Mouse (Mus musculus): Measurements from ENCODE around the gene Gm3409. TPM values are rescaled to one million over a fixed set of nuclear protein-coding genes. Genes with fewer than 3 reads are reported as not detected.

Gm3409 gene
- total and polyA plus RNA-seq, 2 experiments: not detected

DNA sequence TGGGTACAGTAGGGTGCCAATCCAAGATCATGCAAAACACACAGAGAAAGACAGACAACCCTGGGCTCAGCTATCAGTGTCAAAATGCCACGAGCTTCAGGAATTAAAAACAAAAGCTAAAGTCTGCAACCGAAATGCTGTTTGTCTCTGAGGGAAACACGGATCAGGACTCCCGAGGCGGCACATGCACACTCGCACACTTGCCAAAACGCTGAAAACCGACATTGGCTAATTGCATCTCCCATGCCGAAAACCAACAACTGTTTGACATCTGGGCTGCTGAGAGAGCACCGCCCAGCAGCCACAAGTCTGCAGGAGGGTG lies 46.7 kb downstream of the Gm3409 start:
- H3K79me2 ChIP-seq (ENCODE audit: control insufficient read depth, insufficient read depth, low read length): no peaks in the 10 kb centered on the region
- no peak for TF ChIP-seq CTCF (IDR thresholded peaks at IDR 0.05; ENCODE audit: low read depth, low read length)
- TF ChIP-seq POLR2A (IDR thresholded peaks at IDR 0.05; ENCODE audit: extremely low read depth, insufficient read depth, low read length): no peak
- no peak overlapping the region for H3K27ac ChIP-seq (replicated peaks; ENCODE audit: insufficient read depth, low read depth, low read length)
- no peaks in the 10 kb centered on the region; the same call in 1 of the 2 replicates for H3K4me1 ChIP-seq (ENCODE audit: control insufficient read depth, insufficient read depth, low read length)
- 13% methylated on average over 10 of the region's 10 CpGs for WGBS
- H3K9ac ChIP-seq (ENCODE audit: low read depth, low read length): no peak overlapping the region
- H3K4me3 ChIP-seq (ENCODE audit: insufficient read depth, low read depth, low read length): no peak overlapping the region
- no peaks in the 10 kb centered on the region for H3K36me3 ChIP-seq (ENCODE audit: control insufficient read depth, insufficient read depth, low read length)
- DNase-seq (ENCODE audit: extremely low read depth, low read depth, low spot score): no peak
- H3K27me3 ChIP-seq (ENCODE audit: control insufficient read depth, insufficient read depth, low read length): peaks cover 7% of the 10 kb centered on the region; the same call in 1 of the 2 replicates

DNA sequence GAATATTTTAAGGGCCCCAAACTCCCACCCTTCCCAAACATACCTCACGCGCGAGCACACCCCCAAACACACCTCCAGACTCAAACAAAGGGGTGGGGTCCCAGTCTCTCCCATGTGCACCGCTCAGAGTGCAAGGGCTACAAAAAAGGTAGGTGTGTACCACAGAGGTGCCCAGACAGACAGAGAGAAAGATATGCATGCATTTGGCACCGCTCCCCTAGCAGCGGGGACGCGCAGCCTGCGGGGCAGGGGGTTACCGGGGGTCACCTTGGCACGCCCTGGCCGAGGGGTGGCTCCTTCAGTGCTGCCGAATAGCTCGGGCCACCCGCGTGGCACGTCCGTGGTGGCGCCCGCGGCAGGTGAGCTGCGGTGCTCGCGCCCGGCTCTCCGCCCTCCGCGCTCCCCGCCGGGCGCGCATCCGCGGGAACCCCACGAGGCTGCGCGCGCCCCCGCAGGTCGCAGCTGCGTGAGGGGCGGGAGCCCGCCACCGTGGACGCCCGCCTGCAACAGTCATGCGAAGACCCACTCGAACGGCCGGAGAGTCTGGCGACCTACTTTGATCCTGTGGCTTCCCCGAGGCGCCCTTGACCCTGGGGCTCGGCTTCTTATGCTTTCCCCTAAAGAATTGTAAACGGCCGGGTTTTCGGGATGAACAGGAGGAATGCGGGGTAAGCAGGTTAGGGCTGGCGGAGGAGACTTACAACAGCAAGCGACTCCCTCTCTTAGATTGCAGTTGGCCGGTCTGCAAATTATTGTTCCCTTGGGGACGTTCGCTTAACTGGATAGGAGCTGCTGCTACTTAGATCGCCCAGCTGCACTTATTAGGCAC lies 47.2 kb downstream of the Gm3409 start, which contains the start of gene Gpr12:
Gpr12 (minus strand) TSS at position 762 of the 829 bp plus-strand sequence.
- no peaks in the 10 kb centered on the region for H3K79me2 ChIP-seq (ENCODE audit: control insufficient read depth, insufficient read depth, low read length)
- no peaks in the 10 kb centered on the region for H3K36me3 ChIP-seq (ENCODE audit: control insufficient read depth, insufficient read depth, low read length)
- no peak for DNase-seq (ENCODE audit: extremely low read depth, low read depth, low spot score)
- no peak within 1 kb of the TSS for H3K27ac ChIP-seq (replicated peaks; ENCODE audit: insufficient read depth, low read depth, low read length)
- TF ChIP-seq POLR2A (IDR thresholded peaks at IDR 0.05; ENCODE audit: extremely low read depth, insufficient read depth, low read length): no peak
- no peak for TF ChIP-seq CTCF (IDR thresholded peaks at IDR 0.05; ENCODE audit: low read depth, low read length)
- no peaks in the 10 kb centered on the region; the same call in 1 of the 2 replicates for H3K4me1 ChIP-seq (ENCODE audit: control insufficient read depth, insufficient read depth, low read length)
- peak within 1 kb of the TSS; percentile 26; the same call in 1 of the 2 replicates for H3K4me3 ChIP-seq (ENCODE audit: insufficient read depth, low read depth, low read length)
- 0 out of 2 replicates have a peak within 1 kb of the TSS, but pooled peaks have one; percentile 34 for H3K9ac ChIP-seq (ENCODE audit: low read depth, low read length)
- H3K27me3 ChIP-seq (ENCODE audit: control insufficient read depth, insufficient read depth, low read length): peaks cover 7% of the 10 kb centered on the region; the same call in 1 of the 2 replicates
- WGBS: 4% methylated on average over 63 of the region's 64 CpGs

DNA sequence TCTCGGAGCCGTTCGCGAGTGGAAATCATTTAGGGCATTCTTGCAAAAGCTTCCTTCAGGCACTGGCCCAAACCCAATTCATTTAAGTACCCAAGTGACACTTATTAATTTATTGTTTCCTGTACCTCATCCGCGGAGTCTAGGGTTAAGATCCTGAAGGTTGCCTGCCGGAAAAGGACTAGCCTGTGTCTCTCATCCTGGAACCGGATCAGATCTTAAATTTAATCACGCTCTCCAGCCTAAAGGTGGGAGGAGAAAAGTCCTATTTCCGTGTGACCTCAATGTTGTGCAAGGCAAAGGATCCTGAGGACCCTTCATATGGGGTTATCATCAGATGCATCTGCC lies 47.8 kb downstream of the Gm3409 start:
- no peak for DNase-seq (ENCODE audit: extremely low read depth, low read depth, low spot score)
- WGBS: 30% methylated on average over 10 of the region's 10 CpGs
- H3K4me1 ChIP-seq (ENCODE audit: control insufficient read depth, insufficient read depth, low read length): no peaks in the 10 kb centered on the region; the same call in 1 of the 2 replicates

DNA sequence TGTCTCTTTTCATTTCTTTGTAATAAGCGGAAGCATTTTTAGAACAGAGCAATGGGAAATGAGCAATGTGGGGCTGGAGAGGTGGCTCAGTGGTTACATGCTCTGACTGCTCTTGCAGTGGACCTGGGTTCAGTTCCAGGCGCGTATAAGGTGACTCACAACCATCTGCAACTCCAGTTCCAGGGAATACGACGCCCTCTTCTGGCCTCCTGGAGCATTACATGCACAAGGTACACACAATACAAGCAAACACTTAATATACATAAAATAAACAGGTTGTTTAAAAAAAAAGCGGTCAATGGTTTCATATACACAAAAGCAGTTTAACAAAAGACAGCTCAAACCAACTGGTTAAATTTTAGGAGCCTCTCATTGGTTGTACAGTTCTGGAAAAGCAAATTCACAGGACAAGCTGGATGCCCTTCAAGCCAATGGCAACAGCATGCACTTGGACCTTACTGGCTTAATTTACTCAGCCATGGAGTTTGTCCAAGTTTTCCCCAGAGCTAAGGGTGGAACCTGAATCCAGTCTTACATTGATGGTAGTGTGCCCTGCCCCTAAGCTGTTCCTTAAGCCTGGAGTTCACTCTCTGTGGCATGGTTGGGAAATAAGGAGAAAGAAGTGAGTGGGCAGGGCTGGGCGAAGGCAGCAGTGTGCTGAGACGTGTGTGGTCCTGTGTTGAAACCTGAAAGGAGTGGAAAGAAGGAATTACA lies 49.1 kb downstream of the Gm3409 start:
- Histone ChIP-seq H3K9ac (ENCODE audit: low read depth, low read length) (no peak overlapping the region), H3K79me2 (ENCODE audit: control insufficient read depth, insufficient read depth, low read length) (no peaks in the 10 kb centered on the region), H3K4me1 (ENCODE audit: control insufficient read depth, insufficient read depth, low read length) (no peaks in the 10 kb centered on the region; the same call in 1 of the 2 replicates), H3K27ac (replicated peaks; ENCODE audit: insufficient read depth, low read depth, low read length) (no peak overlapping the region), H3K4me3 (ENCODE audit: insufficient read depth, low read depth, low read length) (no peak overlapping the region), H3K36me3 (ENCODE audit: control insufficient read depth, insufficient read depth, low read length) (no peaks in the 10 kb centered on the region), H3K27me3 (ENCODE audit: control insufficient read depth, insufficient read depth, low read length) (peaks cover 7% of the 10 kb centered on the region; the same call in 1 of the 2 replicates)
- no peak for TF ChIP-seq CTCF (IDR thresholded peaks at IDR 0.05; ENCODE audit: low read depth, low read length)
- TF ChIP-seq POLR2A (IDR thresholded peaks at IDR 0.05; ENCODE audit: extremely low read depth, insufficient read depth, low read length): no peak
- 78% methylated on average over 8 of the region's 8 CpGs for WGBS
- no peak for DNase-seq (ENCODE audit: extremely low read depth, low read depth, low spot score)

More for the DNA sequence above, 47.8 kb downstream of the Gm3409 start:
- Histone ChIP-seq H3K79me2 (ENCODE audit: control insufficient read depth, insufficient read depth, low read length) (no peaks in the 10 kb centered on the region), H3K9ac (ENCODE audit: low read depth, low read length) (no peak overlapping the region), H3K27ac (replicated peaks; ENCODE audit: insufficient read depth, low read depth, low read length) (no peak overlapping the region), H3K36me3 (ENCODE audit: control insufficient read depth, insufficient read depth, low read length) (no peaks in the 10 kb centered on the region), H3K27me3 (ENCODE audit: control insufficient read depth, insufficient read depth, low read length) (peaks cover 7% of the 10 kb centered on the region; the same call in 1 of the 2 replicates), H3K4me3 (ENCODE audit: insufficient read depth, low read depth, low read length) (no peak overlapping the region)
- no peak for TF ChIP-seq POLR2A (IDR thresholded peaks at IDR 0.05; ENCODE audit: extremely low read depth, insufficient read depth, low read length)
- no peak for TF ChIP-seq CTCF (IDR thresholded peaks at IDR 0.05; ENCODE audit: low read depth, low read length)

Other genes with a start within 250 kb of the Gm3409 start
- 0.07 and 0.09 TPM in 2 replicates for gene Wasf3, start 152.7 kb upstream of the Gm3409 start, total RNA-seq (2014; rRNA removed)
- 0.02 and 0.04 TPM in 2 replicates for gene Wasf3, start 152.7 kb upstream of the Gm3409 start, polyA plus RNA-seq (2012; rRNA removed)
- not detected in 2 replicates for gene Gm6408, start 55.7 kb upstream of the Gm3409 start, total RNA-seq (2014; rRNA removed)
- gene Gm6408, start 55.7 kb upstream of the Gm3409 start, polyA plus RNA-seq (2012; rRNA removed): not detected in 2 replicates
- gene Gm6370, start 46.3 kb upstream of the Gm3409 start, total RNA-seq (2014; rRNA removed): not detected in 2 replicates
- not detected in 2 replicates for gene Gm6370, start 46.3 kb upstream of the Gm3409 start, polyA plus RNA-seq (2012; rRNA removed)
- not detected in 2 replicates for gene 4930449I24Rik, start 35.2 kb upstream of the Gm3409 start, total RNA-seq (2014; rRNA removed)
- gene 4930449I24Rik, start 35.2 kb upstream of the Gm3409 start, polyA plus RNA-seq (2012; rRNA removed): not detected in 2 replicates
- gene Gm3402, start 23.5 kb upstream of the Gm3409 start, total RNA-seq (2014; rRNA removed): not detected in 2 replicates
- gene Gm3402, start 23.5 kb upstream of the Gm3409 start, polyA plus RNA-seq (2012; rRNA removed): not detected in 2 replicates
- not detected in 2 replicates for gene Gm3404, start 11.8 kb upstream of the Gm3409 start, total RNA-seq (2014; rRNA removed)
- not detected in 2 replicates for gene Gm3404, start 11.8 kb upstream of the Gm3409 start, polyA plus RNA-seq (2012; rRNA removed)
- not detected in 2 replicates for gene Gm3415, start 18.5 kb downstream of the Gm3409 start, total RNA-seq (2014; rRNA removed)
- not detected in 2 replicates for gene Gm3415, start 18.5 kb downstream of the Gm3409 start, polyA plus RNA-seq (2012; rRNA removed)
- gene Gpr12, start 47.6 kb downstream of the Gm3409 start, total RNA-seq (2014; rRNA removed): 0.65 and 0.81 TPM in 2 replicates
- gene Gpr12, start 47.6 kb downstream of the Gm3409 start, polyA plus RNA-seq (2012; rRNA removed): 2.7 TPM in 2 replicates

Measured in liver, adult 2 months (tissue).